Mouse (Mus musculus) heart, adult 2 months (tissue): ENCODE data around the gene Hdac9. TPM values are rescaled to one million over a fixed set of nuclear protein-coding genes. Genes with fewer than 3 reads are reported as not detected.

ENCODE experiments used
- DNase-seq, 2 experiments: peaks; one replicate each; pipeline ENCODE4 v3.0.0; 2021
- H3K27ac ChIP-seq: fragments of 200-600 bp; 2 replicates; pipeline ENCODE4 v1.8.1; 2022
- H3K27me3 ChIP-seq: fragments of 200-500 bp; 2 replicates; pipeline ENCODE4 v1.6.1; 2012; ENCODE audit warnings: mild to moderate bottlenecking, low read length, inconsistent platforms, mixed read lengths; ENCODE audit not compliant: control insufficient read depth, insufficient read depth
- H3K36me3 ChIP-seq: fragments of 200-500 bp; 2 replicates; pipeline ENCODE4 v1.6.1; 2012; ENCODE audit warnings: low read length, inconsistent platforms; ENCODE audit not compliant: control insufficient read depth, insufficient read depth
- H3K4me1 ChIP-seq: fragments of 200-500 bp; 2 replicates; pipeline ENCODE4 v1.6.1; 2011; ENCODE audit warnings: low read length; ENCODE audit not compliant: control insufficient read depth, insufficient read depth
- H3K4me3 ChIP-seq: fragments of 200-600 bp; 2 replicates; pipeline ENCODE4 v1.8.1; 2022
- H3K79me2 ChIP-seq: fragments of 200-500 bp; replicated peaks from 2 replicates; pipeline ENCODE4 v1.6.1; 2012; ENCODE audit warnings: mild to moderate bottlenecking, inconsistent platforms, low read length, moderate library complexity, mixed read lengths; ENCODE audit not compliant: control insufficient read depth, insufficient read depth
- H3K9ac ChIP-seq: fragments of 200-500 bp; 2 replicates; pipeline ENCODE4 v1.6.1; 2012; ENCODE audit warnings: low read depth, mild to moderate bottlenecking, control low read depth, inconsistent platforms, low read length, mixed read lengths
- CTCF ChIP-seq: fragments of 200-600 bp; IDR thresholded peaks from 2 replicates; pipeline ENCODE4 v1.8.1; 2022; ENCODE audit warnings: antibody characterized with exemption, mild to moderate bottlenecking, moderate library complexity
- EP300 ChIP-seq: fragments of 200-500 bp; IDR thresholded peaks from 2 replicates; pipeline ENCODE4 v1.6.1; 2011; ENCODE audit warnings: low read depth, low read length, control low read depth; ENCODE audit not compliant: insufficient read depth
- POLR2A ChIP-seq: fragments of 200-500 bp; IDR thresholded peaks from 2 replicates; pipeline ENCODE4 v1.6.1; 2011; ENCODE audit warnings: mild to moderate bottlenecking, low read depth, low read length, control low read depth; ENCODE audit not compliant: insufficient read depth
- WGBS: fragments of 180-500 bp; shearing (Covaris S2); methylation state at CpG from one replicate; pipeline ENCODE4 v1.1.7; 2018; 5-methylcytosine and 5-hydroxymethylcytosine counted together
- intact Hi-C: fragments of 180-260 bp; cut with DNase I; formaldehyde crosslinking; loops from one replicate; pipeline ENCODE4 v1.15.1; 2025
- polyA plus RNA-seq: library from polyadenylated mRNA; depleted of rRNA; stranded (reverse); fragments of >200 nt; gene quantifications from 2 replicates; pipeline ENCODE4 v1.2.3, GENCODE M21; 2012
- total RNA-seq, 2 experiments: library from RNA; stranded (reverse); gene quantifications; 2 replicates each; pipeline ENCODE4 v1.2.3; 2021

The Hdac9 gene
- total and polyA plus RNA-seq, 3 experiments = 10.8 to 19.9 (median 18.8) TPM

DNA sequence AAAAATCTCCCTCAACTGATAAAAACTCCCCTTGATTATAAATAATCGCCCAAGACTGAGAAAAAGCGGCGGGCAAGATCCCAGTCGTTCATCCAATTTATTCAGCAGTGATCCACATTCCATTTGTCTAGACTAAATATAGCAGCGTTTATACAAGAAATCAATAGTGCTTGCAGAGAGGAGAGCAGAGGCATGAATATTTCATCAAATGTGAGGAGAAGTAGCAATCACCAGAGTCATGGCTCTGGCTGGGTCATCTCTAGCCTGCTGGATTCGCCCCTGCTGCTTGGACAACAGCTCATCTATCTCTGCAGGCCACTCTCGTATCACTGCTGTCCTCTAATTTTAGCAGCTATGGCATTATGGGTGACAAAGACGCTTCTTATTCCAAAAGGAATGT, 476.0 kb downstream of the Hdac9 start:
- Histone ChIP-seq H3K36me3 (peaks cover 2% of the 10 kb centered on the region), H3K27me3 (peaks cover 2% of the 10 kb centered on the region; the same call in 1 of the 2 replicates), H3K4me3 (no peak overlapping the region), H3K4me1 (peaks cover 2% of the 10 kb centered on the region; the same call in 1 of the 2 replicates), H3K9ac (no peak overlapping the region; the same call in 1 of the 2 replicates), H3K27ac (peak overlapping the region; percentile 47), H3K79me2 (no peaks in the 10 kb centered on the region; the same call in 1 of the 2 replicates)
- DNase-seq = no peak
- WGBS = 39% methylated on average over 8 of the region's 8 CpGs
- no peak for TF ChIP-seq POLR2A
- TF ChIP-seq EP300 = no peak
- no peak for TF ChIP-seq CTCF
- intact Hi-C loops = no loop called here

GRCm38 (mm10) chr12:34432919-34433318, 484.0 kb downstream of the Hdac9 start:
- no peak for DNase-seq
- 48% methylated on average over 6 of the region's 6 CpGs for WGBS
- H3K4me1 ChIP-seq = no peaks in the 10 kb centered on the region; the same call in 1 of the 2 replicates
- no peaks in the 10 kb centered on the region for H3K79me2 ChIP-seq
- no peak overlapping the region for H3K27ac ChIP-seq
- no peak overlapping the region for H3K4me3 ChIP-seq
- H3K27me3 ChIP-seq = no peaks in the 10 kb centered on the region
- no peak overlapping the region for H3K9ac ChIP-seq
- no peak for TF ChIP-seq POLR2A
- intact Hi-C loops = no loop called here
- H3K36me3 ChIP-seq = peaks cover 5% of the 10 kb centered on the region; the same call in 1 of the 2 replicates

GRCm38 (mm10) chr12:34432461-34432860, 484.4 kb downstream of the Hdac9 start:
- intact Hi-C loops = no loop called here
- no peak for DNase-seq

DNA sequence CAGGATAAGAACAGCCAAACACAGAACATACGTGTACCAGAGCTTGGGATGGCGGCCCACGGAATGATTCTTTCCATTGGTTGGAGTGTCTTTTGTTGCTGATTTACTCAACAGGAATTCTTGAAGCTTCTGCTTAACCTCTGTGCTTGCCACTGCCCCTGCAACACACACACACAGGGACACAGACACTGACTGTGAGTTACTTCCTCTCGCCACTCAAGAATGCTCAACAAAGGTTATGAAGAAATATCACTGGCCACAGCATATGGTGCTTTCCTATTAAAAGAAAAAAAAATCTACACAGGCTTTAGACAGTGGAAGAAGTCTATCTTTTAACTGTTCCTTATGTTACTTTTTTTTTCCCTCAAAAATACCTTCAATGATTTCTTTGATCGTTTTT, 485.1 kb downstream of the Hdac9 start:
- WGBS = 85% methylated on average over 5 of the region's 5 CpGs
- Histone ChIP-seq H3K9ac (no peak overlapping the region), H3K36me3 (peaks cover 5% of the 10 kb centered on the region; the same call in 1 of the 2 replicates), H3K79me2 (no peaks in the 10 kb centered on the region), H3K27ac (no peak overlapping the region), H3K27me3 (no peaks in the 10 kb centered on the region), H3K4me1 (no peaks in the 10 kb centered on the region; the same call in 1 of the 2 replicates), H3K4me3 (no peak overlapping the region)
- no peak for DNase-seq
- TF ChIP-seq EP300 (no peak), POLR2A (no peak), CTCF (no peak)
- intact Hi-C loops = no loop called here

More at GRCm38 (mm10) chr12:34432461-34432860, 484.4 kb downstream of the Hdac9 start:
- no peak for TF ChIP-seq EP300
- peak; percentile 68 for TF ChIP-seq CTCF
- TF ChIP-seq POLR2A = no peak
- H3K9ac ChIP-seq = no peak overlapping the region
- WGBS = 48% methylated on average over 5 of the region's 5 CpGs
- H3K4me1 ChIP-seq = no peaks in the 10 kb centered on the region; the same call in 1 of the 2 replicates
- H3K27me3 ChIP-seq = no peaks in the 10 kb centered on the region
- no peak overlapping the region for H3K4me3 ChIP-seq
- H3K79me2 ChIP-seq = no peaks in the 10 kb centered on the region
- H3K27ac ChIP-seq = no peak overlapping the region
- peaks cover 5% of the 10 kb centered on the region; the same call in 1 of the 2 replicates for H3K36me3 ChIP-seq

DNA sequence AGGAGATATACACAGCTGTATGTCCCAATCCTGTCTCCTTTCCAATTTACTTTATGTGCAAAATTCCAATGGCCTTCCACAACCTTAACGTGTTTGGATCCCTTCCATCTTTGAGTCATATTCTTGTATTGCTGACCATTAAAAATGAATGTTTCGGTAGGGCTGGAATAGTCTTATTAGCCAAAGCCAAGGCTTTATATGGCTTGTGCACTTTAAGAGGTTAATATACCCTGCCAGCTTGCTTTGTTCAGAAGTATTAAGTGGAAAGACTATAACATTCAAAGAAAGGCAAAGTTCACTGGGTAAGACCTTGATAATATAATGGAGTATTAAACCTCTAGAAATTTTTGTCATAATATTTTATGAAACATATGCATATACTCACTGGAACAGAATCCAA, 491.4 kb downstream of the Hdac9 start:
- intact Hi-C loops = no loop called here
- WGBS = 85% methylated on average over 2 of the region's 2 CpGs
- Histone ChIP-seq H3K9ac (no peak overlapping the region), H3K79me2 (no peaks in the 10 kb centered on the region), H3K4me3 (no peak overlapping the region), H3K4me1 (no peaks in the 10 kb centered on the region), H3K27ac (no peak overlapping the region), H3K27me3 (no peaks in the 10 kb centered on the region), H3K36me3 (no peaks in the 10 kb centered on the region)
- no peak for TF ChIP-seq POLR2A
- TF ChIP-seq EP300 = no peak
- no peak for TF ChIP-seq CTCF
- DNase-seq = no peak

DNA sequence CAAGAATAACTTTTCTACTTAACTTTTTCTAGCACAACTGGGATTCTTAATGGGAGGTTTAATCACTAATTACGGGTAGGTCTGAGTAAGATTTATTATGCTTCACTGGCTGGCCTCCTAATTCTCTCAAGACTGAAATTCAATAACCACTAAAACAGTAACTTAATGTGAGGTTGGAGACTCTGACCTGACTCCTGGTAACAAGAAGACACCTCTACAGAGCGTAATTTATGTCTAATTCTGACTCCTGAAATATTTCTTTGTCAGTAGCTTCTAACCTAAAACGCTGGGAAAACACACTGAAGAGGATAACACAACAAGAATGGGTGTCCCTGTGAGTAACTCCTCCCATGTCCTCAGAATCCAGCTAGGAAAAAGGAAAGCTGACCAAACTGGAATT, 508.8 kb downstream of the Hdac9 start:
- Histone ChIP-seq H3K4me1 (no peaks in the 10 kb centered on the region), H3K27ac (no peak overlapping the region), H3K36me3 (peaks cover 2% of the 10 kb centered on the region), H3K27me3 (no peaks in the 10 kb centered on the region), H3K79me2 (no peaks in the 10 kb centered on the region), H3K9ac (no peak overlapping the region), H3K4me3 (no peak overlapping the region)
- 83% methylated on average over 3 of the region's 3 CpGs for WGBS
- intact Hi-C loops = no loop called here
- TF ChIP-seq EP300 (no peak), POLR2A (no peak)
- no peak for DNase-seq
